Mouse (Mus musculus): ENCODE measurements around the gene Dpysl5. TPM values are rescaled to one million over a fixed set of nuclear protein-coding genes. Genes with fewer than 3 reads are reported as not detected.

Dpysl5 gene
- 16.3 and 18.2 TPM in 2 replicates for polyA plus RNA-seq (2016; fragmentation: Nextera tagmentation; extraction: Ambion mirVana)

DNA sequence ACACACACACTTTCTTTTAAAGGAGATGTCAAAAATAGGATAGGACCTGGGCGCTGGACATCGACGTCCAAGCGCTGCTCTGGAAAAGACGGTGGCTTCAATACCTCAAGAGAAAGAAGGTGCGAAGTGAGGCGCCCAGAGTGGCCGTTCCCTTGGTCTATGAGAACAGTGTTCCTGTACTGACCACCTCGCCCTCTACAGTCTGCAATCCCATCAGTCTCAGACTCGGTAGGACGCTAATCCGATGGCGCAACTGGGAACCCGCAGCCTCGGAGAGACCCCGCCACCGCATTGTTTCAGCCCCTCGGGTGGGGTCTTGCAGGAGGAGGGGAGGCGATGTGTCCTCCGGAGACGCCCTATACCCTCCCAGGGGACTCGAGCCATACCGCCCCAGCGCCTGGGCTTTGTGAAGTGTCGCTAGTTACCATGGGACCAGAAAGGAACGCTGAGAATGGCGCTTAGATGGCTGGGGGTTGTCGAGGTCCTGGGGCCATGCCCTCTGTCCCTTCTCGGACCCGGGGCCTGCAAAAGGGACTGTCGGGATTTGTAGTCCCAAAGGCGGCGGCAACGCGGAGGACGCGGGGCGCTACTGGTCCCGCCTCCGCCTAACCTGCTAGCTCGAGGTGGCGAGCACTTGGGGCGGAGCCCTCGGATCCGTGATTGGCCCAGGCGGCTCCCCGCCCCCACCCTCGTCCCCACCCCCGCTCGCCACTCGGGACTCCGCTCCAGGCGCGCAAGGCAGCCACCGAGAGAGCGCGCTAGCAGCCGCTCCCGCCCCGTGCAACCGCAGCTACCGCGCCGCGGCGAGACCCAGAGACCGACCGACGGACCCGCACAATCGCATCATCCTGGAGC is at the start of gene Dpysl5:
Gene Dpysl5, plus strand, starts transcription at position 418 of the 855 bp plus-strand sequence.
- peak within 1 kb of the TSS; percentile 32 for H3K9ac ChIP-seq
- peak within 1 kb of the TSS; percentile 91 for H3K4me2 ChIP-seq (replicated peaks)
- H3K36me3 ChIP-seq = no peaks in the 10 kb centered on the region
- ATAC-seq (ENCODE audit: insufficient number of reproducible peaks, insufficient read depth, low FRiP score, low TSS enrichment) = peak; percentile 84
- WGBS = under 1% methylated on average over 71 of the region's 71 CpGs
- H3K4me3 ChIP-seq = peak within 1 kb of the TSS; percentile 49
- peaks cover 56% of the 10 kb centered on the region for H3K27me3 ChIP-seq
- no peaks in the 10 kb centered on the region for H3K9me3 ChIP-seq
- H3K27ac ChIP-seq = 0 out of 2 replicates have a peak within 1 kb of the TSS, but pooled peaks have one; percentile 1
- H3K4me1 ChIP-seq = peaks cover 17% of the 10 kb centered on the region

DNA sequence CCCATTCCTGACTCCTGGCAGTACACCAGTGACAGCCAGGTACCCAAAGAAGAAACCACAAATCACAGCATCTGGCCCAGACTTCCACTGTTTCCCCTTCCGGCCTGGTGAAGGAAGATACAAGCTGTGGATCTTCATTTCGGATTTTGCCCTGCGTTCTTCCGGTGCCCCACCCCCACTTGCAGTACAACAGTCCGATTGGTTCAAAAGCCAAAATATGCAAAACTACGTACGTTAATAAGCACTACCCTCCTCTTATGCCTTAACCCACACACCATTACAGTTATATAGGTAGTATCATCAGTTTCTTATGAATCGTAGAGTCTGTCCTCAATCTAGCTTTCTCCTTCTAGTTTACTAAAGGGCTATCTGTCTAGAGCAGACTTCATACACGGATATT is 46.0 kb upstream of the Dpysl5 start:
- WGBS = 88% methylated on average over 9 of the region's 9 CpGs
- no peak for ATAC-seq (ENCODE audit: insufficient number of reproducible peaks, insufficient read depth, low FRiP score, low TSS enrichment)

DNA sequence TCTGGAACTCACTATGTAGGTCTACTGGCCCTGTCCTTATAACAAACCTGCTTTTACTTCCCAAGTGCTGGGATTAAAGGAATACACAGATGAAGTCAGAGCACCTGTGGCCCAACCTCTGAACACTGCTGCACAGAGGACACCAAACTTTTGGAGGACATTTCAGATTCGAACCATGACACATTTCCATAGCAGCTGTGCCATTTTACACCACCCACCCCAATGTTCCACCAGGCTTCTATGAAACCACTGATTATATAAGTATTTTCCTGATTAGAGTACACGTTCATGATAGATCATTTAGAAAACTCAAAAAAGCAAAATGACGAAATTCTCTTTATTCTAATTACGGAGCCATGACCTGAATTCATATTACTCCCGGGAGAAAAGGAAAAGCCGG is 45.4 kb upstream of the Dpysl5 start:
- Histone ChIP-seq H3K36me3 (peaks cover 22% of the 10 kb centered on the region), H3K4me1 (peaks cover 12% of the 10 kb centered on the region), H3K4me3 (peak overlapping the region; percentile 75), H3K4me2 (replicated peaks) (peak overlapping the region; percentile 63), H3K9me3 (no peaks in the 10 kb centered on the region), H3K9ac (peak overlapping the region; percentile 68), H3K27ac (peak overlapping the region; percentile 73; the same call in 1 of the 2 replicates), H3K27me3 (no peaks in the 10 kb centered on the region)
- no peak for ATAC-seq (ENCODE audit: insufficient number of reproducible peaks, insufficient read depth, low FRiP score, low TSS enrichment)
- 53% methylated on average over 6 of the region's 6 CpGs for WGBS

More for the DNA sequence above, 46.0 kb upstream of the Dpysl5 start:
- no peak overlapping the region for H3K4me3 ChIP-seq
- H3K4me2 ChIP-seq (replicated peaks) = no peak overlapping the region
- H3K27me3 ChIP-seq = no peaks in the 10 kb centered on the region
- peaks cover 18% of the 10 kb centered on the region for H3K36me3 ChIP-seq
- no peak overlapping the region for H3K27ac ChIP-seq
- H3K9me3 ChIP-seq = no peaks in the 10 kb centered on the region
- no peak overlapping the region for H3K9ac ChIP-seq
- peaks cover 12% of the 10 kb centered on the region for H3K4me1 ChIP-seq

DNA sequence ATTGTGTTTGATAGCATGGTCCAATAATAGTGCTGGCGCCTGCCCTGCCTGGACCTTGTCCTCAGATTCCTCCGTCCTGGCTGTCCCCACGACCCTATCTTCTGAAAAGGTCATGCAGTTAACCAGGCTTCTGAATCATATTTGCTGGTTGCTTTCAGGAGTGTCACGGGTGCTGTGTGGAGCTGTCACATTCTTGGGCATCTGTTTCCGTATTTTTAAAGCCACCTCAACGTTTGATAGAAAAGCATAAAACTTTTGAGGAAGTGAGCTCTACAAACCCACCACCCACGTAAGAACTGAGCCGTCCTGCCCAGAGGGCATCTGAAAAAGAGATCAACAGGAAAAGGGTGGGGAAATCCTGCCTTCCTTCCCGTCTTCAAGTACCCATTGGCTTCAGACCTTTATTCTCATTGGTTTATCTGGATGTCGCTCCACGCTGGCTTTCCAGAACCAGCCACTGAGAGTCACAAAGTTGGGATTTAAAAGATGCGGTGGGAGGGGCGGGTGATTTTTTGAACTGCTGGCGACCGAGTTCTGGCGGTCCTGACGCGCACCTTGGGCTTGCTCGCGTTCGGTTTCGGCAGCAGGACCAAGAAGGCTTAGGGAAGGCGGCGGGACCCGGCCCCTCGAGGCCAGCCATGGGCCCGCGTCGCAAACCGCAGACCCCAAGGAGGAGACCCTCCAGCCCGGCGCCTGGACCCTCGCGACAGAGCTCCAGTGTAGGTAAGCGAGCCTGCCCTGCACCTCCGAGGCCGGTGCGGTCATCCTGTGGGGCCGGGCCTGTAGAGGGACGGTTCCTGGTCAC is 44.8 kb upstream of the Dpysl5 start, which contains the start of gene Cenpa:
Gene Cenpa, plus strand, starts transcription at position 387 of the 805 bp plus-strand sequence.
- Histone ChIP-seq H3K4me1 (peaks cover 12% of the 10 kb centered on the region), H3K4me2 (replicated peaks) (peak within 1 kb of the TSS; percentile 63), H3K27ac (peak within 1 kb of the TSS; percentile 73), H3K9me3 (no peaks in the 10 kb centered on the region), H3K27me3 (no peaks in the 10 kb centered on the region), H3K36me3 (peaks cover 23% of the 10 kb centered on the region), H3K9ac (peak within 1 kb of the TSS; percentile 72), H3K4me3 (peak within 1 kb of the TSS; percentile 75)
- WGBS = under 1% methylated on average over 40 of the region's 40 CpGs
- peak; percentile 86 for ATAC-seq (ENCODE audit: insufficient number of reproducible peaks, insufficient read depth, low FRiP score, low TSS enrichment)

DNA sequence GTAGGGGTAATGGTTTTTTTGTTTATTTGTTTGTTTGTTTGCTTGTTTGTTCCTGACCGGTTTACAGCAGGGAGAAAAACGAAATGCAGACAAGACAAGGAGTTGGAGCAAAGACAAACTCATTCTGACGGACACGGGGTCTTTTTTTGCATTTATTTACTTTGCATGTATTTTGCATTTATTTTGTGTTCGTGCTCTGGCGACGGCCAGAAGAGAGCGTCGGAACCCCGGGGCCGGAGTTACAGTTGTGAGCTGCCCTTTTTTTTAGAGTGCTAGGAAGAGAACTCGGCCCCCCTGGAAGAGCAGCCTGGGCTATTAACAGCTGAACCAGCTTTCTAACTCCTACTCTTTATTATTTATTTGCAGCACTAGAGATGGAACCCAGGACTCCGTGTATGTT is 44.1 kb upstream of the Dpysl5 start:
- Histone ChIP-seq H3K27me3 (no peaks in the 10 kb centered on the region), H3K4me1 (peaks cover 12% of the 10 kb centered on the region), H3K4me3 (peak overlapping the region; percentile 75), H3K36me3 (peaks cover 30% of the 10 kb centered on the region), H3K9ac (peak overlapping the region; percentile 72), H3K4me2 (replicated peaks) (peak overlapping the region; percentile 63), H3K27ac (peak overlapping the region; percentile 67; the same call in 1 of the 2 replicates), H3K9me3 (no peaks in the 10 kb centered on the region)
- no peak for ATAC-seq (ENCODE audit: insufficient number of reproducible peaks, insufficient read depth, low FRiP score, low TSS enrichment)
- WGBS = under 1% methylated on average over 13 of the region's 13 CpGs

DNA sequence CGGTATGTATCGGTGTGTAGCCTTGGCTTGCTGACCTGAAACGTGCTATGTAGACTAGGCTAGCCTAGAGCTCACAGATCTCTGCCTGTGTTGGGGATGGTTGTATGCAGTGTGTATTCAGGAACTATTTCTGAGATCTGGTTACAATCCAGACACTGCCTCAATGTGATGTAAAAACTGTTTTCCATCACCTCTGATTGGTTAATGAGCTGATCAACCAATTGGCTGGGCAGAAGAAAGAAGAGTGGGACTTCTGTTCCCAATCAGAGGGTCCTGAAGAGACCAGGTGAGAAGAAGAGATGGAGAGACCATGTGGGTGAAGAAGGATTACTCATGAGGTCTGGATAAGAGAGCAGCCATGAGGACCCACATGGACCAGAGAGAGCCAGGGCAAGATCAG is 43.7 kb upstream of the Dpysl5 start:
- Histone ChIP-seq H3K9me3 (no peaks in the 10 kb centered on the region), H3K4me3 (peak overlapping the region; percentile 75), H3K36me3 (peaks cover 34% of the 10 kb centered on the region), H3K27me3 (no peaks in the 10 kb centered on the region), H3K27ac (no peak overlapping the region), H3K4me2 (replicated peaks) (peak overlapping the region; percentile 63), H3K4me1 (peaks cover 12% of the 10 kb centered on the region), H3K9ac (peak overlapping the region; percentile 72)
- ATAC-seq (ENCODE audit: insufficient number of reproducible peaks, insufficient read depth, low FRiP score, low TSS enrichment) = no peak
- 3% methylated on average over 3 of the region's 3 CpGs for WGBS

DNA sequence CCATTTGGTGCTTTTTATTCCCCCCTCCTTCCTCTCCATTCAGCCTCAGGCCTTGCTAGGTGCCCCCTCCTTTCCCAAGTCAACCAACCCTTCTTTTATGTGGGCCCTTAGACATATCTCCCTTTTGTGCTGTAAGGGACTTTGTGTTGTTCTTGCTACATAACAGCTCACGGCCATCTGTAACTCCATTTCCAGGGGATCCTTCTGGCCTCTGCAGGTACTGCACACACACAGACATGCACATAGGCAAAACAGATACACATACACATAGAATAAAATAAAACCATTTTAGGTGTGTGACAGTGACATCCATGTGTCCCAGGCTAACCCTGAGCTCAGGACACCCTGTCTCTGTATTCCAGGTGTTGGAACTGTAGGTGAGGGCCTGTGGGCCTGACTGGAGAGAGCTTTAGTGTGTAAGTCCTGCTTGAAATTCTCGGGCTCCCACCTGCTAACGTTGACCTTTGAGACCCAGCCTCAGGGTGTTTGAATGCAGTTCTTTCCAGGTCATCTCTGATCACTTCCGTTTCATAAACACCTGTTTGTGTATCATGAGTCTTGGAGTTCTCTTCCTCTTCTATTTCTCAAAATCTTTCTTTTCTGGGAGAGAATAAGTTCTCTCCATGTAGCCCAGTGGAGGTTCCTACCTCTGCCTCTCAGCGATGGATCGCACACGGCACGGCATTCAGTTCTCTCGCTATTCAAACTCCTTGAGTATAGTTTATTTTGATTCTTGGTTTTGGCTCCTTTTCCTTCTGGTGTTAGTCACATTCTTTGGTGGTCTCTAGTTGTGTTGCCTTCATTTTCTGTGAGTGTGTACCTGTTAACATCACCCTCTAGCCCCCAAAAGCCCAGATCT is 42.5 kb upstream of the Dpysl5 start:
- H3K27ac ChIP-seq = no peak overlapping the region
- H3K9ac ChIP-seq = no peak overlapping the region
- H3K9me3 ChIP-seq = no peaks in the 10 kb centered on the region
- ATAC-seq (ENCODE audit: insufficient number of reproducible peaks, insufficient read depth, low FRiP score, low TSS enrichment) = no peak
- no peaks in the 10 kb centered on the region for H3K27me3 ChIP-seq
- peaks cover 12% of the 10 kb centered on the region for H3K4me1 ChIP-seq
- H3K4me2 ChIP-seq (replicated peaks) = peak overlapping the region; percentile 63
- H3K36me3 ChIP-seq = peaks cover 46% of the 10 kb centered on the region
- peak overlapping the region; percentile 75; the same call in 1 of the 2 replicates for H3K4me3 ChIP-seq
- WGBS = 89% methylated on average over 9 of the region's 9 CpGs

DNA sequence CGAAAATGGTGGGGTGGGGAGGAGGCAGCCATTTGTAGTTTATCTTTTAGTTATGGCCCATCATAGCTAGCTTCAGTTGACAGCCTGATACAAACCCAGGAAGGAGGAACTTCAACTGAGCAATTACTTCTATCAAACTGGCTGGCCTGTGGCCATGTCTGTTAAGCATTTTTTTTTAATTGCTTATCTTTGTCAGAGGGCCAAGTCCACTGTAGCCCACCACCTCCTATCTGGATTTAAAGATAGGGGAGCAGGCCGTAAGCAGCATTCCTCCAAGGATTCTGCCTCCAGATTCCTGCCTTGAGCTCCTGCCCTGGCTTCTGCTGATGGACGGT is 41.9 kb upstream of the Dpysl5 start:
- Histone ChIP-seq H3K4me3 (no peak overlapping the region), H3K27me3 (no peaks in the 10 kb centered on the region), H3K9ac (no peak overlapping the region), H3K36me3 (peaks cover 52% of the 10 kb centered on the region), H3K4me2 (replicated peaks) (no peak overlapping the region), H3K27ac (no peak overlapping the region), H3K4me1 (peaks cover 12% of the 10 kb centered on the region), H3K9me3 (no peaks in the 10 kb centered on the region)
- WGBS = 94% methylated on average over 3 of the region's 3 CpGs
- no peak for ATAC-seq (ENCODE audit: insufficient number of reproducible peaks, insufficient read depth, low FRiP score, low TSS enrichment)

DNA sequence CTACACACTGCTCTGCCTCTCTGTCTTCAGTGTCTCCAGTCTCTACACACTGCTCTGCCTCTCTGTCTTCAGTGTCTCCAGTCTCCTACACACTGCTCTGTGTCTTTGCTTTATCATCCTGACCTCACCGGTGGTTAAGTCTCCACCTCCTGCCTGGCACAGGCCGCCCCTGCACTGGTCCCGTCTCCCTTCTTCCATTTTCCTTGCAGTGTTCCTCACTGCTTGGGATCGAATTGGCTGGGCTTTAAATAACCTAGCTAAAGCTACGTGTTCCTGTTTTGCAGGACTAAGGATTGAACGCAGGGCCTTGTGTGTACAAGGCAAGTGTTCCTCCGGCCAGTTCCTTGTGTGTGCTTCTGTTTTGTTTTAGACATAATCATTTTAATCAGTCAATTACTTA is 41.3 kb upstream of the Dpysl5 start:
- H3K4me3 ChIP-seq = no peak overlapping the region
- 93% methylated on average over 7 of the region's 7 CpGs for WGBS
- no peak overlapping the region for H3K9ac ChIP-seq
- H3K4me2 ChIP-seq (replicated peaks) = no peak overlapping the region
- H3K27me3 ChIP-seq = no peaks in the 10 kb centered on the region
- ATAC-seq (ENCODE audit: insufficient number of reproducible peaks, insufficient read depth, low FRiP score, low TSS enrichment) = no peak
- H3K9me3 ChIP-seq = no peaks in the 10 kb centered on the region
- H3K4me1 ChIP-seq = peaks cover 12% of the 10 kb centered on the region
- no peak overlapping the region for H3K27ac ChIP-seq
- H3K36me3 ChIP-seq = peaks cover 56% of the 10 kb centered on the region

DNA sequence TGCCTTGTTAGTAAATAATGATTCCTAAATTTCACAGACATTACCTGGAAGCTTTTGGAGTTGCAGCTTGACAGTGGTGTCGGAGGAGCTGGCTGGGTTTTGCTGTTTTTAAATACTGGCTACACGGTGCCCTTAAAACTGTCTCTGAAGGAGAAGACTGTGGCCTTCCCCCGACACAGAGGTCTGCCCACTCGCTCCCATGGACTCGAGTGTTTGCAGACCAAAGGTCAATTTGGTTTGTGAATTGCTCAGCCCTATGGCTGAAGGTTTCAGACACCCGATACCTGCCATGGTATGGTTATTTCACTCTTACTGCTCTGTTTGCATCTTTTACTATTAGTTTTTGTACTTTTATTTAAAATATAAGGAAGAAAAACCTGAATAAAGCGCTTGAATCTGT is 37.4 kb upstream of the Dpysl5 start:
- no peak for ATAC-seq (ENCODE audit: insufficient number of reproducible peaks, insufficient read depth, low FRiP score, low TSS enrichment)
- H3K27ac ChIP-seq = no peak overlapping the region

DNA sequence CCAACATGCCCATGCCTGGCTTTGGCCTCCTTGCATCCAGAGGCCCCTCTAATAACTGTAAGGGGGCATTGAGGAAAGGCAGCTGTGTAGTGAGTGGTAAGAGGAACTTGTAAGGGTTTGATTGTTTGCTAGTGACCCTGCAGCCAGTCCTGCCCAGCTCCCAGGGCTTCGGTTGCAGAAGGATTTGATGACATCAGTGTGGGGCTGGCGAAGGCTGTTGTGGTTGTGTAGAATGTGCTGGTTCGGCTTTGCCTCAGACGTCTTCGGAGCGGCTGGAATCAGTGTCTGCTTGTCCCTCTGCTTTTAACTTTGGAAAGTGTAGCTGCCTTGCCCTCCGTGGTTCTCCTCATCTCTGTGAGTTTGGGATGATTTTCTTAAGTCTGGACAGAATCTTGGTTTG is 34.6 kb upstream of the Dpysl5 start:
- no peak overlapping the region for H3K9ac ChIP-seq
- no peak overlapping the region for H3K4me3 ChIP-seq
- no peak overlapping the region for H3K4me2 ChIP-seq (replicated peaks)
- H3K27me3 ChIP-seq = no peaks in the 10 kb centered on the region
- no peak for ATAC-seq (ENCODE audit: insufficient number of reproducible peaks, insufficient read depth, low FRiP score, low TSS enrichment)
- WGBS = 83% methylated on average over 7 of the region's 7 CpGs
- no peaks in the 10 kb centered on the region for H3K4me1 ChIP-seq
- H3K9me3 ChIP-seq = no peaks in the 10 kb centered on the region
- H3K36me3 ChIP-seq = peaks cover 52% of the 10 kb centered on the region
- no peak overlapping the region for H3K27ac ChIP-seq

More for the DNA sequence above, 37.4 kb upstream of the Dpysl5 start:
- H3K9ac ChIP-seq = no peak overlapping the region
- no peak overlapping the region for H3K4me3 ChIP-seq
- no peaks in the 10 kb centered on the region for H3K4me1 ChIP-seq
- no peak overlapping the region for H3K4me2 ChIP-seq (replicated peaks)
- peaks cover 70% of the 10 kb centered on the region for H3K36me3 ChIP-seq
- no peaks in the 10 kb centered on the region for H3K27me3 ChIP-seq
- 75% methylated on average over 7 of the region's 7 CpGs for WGBS
- no peaks in the 10 kb centered on the region for H3K9me3 ChIP-seq

Data from embryonic facial prominence, embryonic 12.5 days (tissue).